Mouse (Mus musculus): ENCODE results near the gene Ndufb7. TPM values are rescaled to one million over a fixed set of nuclear protein-coding genes. Genes with fewer than 3 reads are reported as not detected.
"Not testable (repeated sequence)": the region's sequence is repeated elsewhere in the genome, so short reads cannot be mapped to it uniquely, and the experiment has no call there.

Gene Ndufb7
- polyA plus RNA-seq, 2 experiments = 237 to 313 TPM

DNA sequence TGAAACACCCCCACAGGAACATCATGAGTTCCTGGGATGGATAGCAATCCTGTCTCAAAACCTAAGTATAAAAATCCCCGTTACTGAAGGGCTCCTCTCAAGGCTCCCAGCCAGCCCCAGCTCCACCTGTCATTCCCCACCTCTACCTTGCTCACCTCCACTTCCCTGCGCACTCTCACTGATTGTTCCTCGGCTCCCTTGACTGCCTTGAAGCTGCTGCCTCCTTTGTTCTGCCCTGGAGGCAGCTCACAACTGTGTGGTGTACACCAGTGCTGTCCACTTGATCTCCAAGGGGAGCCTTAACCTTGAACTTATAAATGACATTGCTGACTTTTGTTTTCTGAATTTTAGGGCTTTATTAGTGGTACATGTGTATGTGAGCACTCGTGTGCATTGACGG, 1.7 kb downstream of the Ndufb7 start:
- DNase-seq (ENCODE audit: low spot score) = no peak
- 68% methylated on average over 5 of the region's 5 CpGs for WGBS
- H3K27me3 ChIP-seq (ENCODE audit: control insufficient read depth, insufficient read depth, low read length) = no peaks in the 10 kb centered on the region
- TF ChIP-seq POLR2A (IDR thresholded peaks at IDR 0.05; ENCODE audit: borderline replicate concordance, extremely low read depth, insufficient read depth, insufficient read length) = no peak
- H3K9ac ChIP-seq (ENCODE audit: low read depth, low read length, severe bottlenecking) = 0 out of 2 replicates have a peak overlapping the region, but pooled peaks have one; percentile 12
- peaks cover 38% of the 10 kb centered on the region for H3K36me3 ChIP-seq (ENCODE audit: control insufficient read depth, insufficient read depth, low read length)
- H3K9me3 ChIP-seq (ENCODE audit: control insufficient read depth, low read length) = no peaks in the 10 kb centered on the region
- H3K4me3 ChIP-seq (replicated peaks; ENCODE audit: low read length) = no peak overlapping the region
- H3K27ac ChIP-seq (replicated peaks; ENCODE audit: low read depth, low read length) = no peak overlapping the region
- peaks cover 9% of the 10 kb centered on the region for H3K4me1 ChIP-seq (ENCODE audit: control insufficient read depth, insufficient read depth, low read length)
- H3K4me2 ChIP-seq (replicated peaks; ENCODE audit: low read depth, low read length, severe bottlenecking) = no peak overlapping the region; the same call in 1 of the 2 replicates
- ATAC-seq (ENCODE audit: low FRiP score, low read depth) = no peak

DNA sequence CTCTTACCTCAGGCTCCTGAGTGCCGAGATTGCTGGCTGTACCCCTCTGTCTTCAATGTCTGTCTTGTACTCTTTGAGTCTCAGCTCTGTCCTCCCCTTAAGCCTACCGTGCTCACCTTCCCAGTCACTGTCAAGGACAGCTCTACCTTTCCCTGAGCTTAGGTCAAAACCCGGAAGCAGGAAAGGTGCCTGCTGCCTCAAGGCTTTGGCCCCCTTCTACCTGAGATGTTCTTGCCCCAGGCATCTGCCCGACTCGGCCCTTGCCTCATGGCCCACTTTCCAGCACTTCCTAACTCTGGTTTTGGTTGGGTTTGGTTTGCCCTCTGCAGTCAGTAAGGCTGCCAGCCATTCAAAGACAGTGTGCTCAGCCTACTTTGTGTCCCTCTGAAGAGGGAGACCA, 2.3 kb downstream of the Ndufb7 start:
- ATAC-seq (ENCODE audit: low FRiP score, low read depth) (no peak), DNase-seq (ENCODE audit: low spot score) (no peak)
- Histone ChIP-seq H3K4me2 (replicated peaks; ENCODE audit: low read depth, low read length, severe bottlenecking) (no peak overlapping the region), H3K4me3 (replicated peaks; ENCODE audit: low read length) (no peak overlapping the region), H3K27me3 (ENCODE audit: control insufficient read depth, insufficient read depth, low read length) (no peaks in the 10 kb centered on the region), H3K9me3 (ENCODE audit: control insufficient read depth, low read length) (no peaks in the 10 kb centered on the region), H3K9ac (ENCODE audit: low read depth, low read length, severe bottlenecking) (no peak overlapping the region), H3K27ac (replicated peaks; ENCODE audit: low read depth, low read length) (no peak overlapping the region), H3K36me3 (ENCODE audit: control insufficient read depth, insufficient read depth, low read length) (peaks cover 44% of the 10 kb centered on the region), H3K4me1 (ENCODE audit: control insufficient read depth, insufficient read depth, low read length) (peaks cover 9% of the 10 kb centered on the region)
- no peak for TF ChIP-seq POLR2A (IDR thresholded peaks at IDR 0.05; ENCODE audit: borderline replicate concordance, extremely low read depth, insufficient read depth, insufficient read length)
- WGBS = 75% methylated on average over 5 of the region's 5 CpGs

DNA sequence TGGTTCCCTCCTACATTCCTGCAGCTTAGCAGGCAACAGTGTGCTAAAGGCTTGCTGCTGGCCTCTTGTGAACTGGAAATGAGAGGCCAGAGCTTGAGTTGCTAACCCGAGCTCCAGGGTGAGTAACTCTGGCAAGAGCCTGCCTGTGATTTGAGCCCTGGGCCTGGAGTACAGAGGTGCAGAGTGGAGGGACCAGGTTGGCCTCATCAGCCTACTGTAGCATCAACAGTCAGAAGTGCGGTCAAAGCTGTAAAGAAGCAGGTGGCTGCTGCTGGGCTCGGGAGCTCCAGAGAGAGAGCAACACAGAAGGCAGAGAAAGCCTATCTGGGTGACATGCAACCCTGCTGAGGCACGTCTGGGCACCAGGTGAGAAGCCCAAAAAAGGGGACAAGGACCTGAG, 2.7 kb downstream of the Ndufb7 start:
- 73% methylated on average over 4 of the region's 4 CpGs for WGBS
- no peak for TF ChIP-seq POLR2A (IDR thresholded peaks at IDR 0.05; ENCODE audit: borderline replicate concordance, extremely low read depth, insufficient read depth, insufficient read length)
- peaks cover 48% of the 10 kb centered on the region for H3K36me3 ChIP-seq (ENCODE audit: control insufficient read depth, insufficient read depth, low read length)

DNA sequence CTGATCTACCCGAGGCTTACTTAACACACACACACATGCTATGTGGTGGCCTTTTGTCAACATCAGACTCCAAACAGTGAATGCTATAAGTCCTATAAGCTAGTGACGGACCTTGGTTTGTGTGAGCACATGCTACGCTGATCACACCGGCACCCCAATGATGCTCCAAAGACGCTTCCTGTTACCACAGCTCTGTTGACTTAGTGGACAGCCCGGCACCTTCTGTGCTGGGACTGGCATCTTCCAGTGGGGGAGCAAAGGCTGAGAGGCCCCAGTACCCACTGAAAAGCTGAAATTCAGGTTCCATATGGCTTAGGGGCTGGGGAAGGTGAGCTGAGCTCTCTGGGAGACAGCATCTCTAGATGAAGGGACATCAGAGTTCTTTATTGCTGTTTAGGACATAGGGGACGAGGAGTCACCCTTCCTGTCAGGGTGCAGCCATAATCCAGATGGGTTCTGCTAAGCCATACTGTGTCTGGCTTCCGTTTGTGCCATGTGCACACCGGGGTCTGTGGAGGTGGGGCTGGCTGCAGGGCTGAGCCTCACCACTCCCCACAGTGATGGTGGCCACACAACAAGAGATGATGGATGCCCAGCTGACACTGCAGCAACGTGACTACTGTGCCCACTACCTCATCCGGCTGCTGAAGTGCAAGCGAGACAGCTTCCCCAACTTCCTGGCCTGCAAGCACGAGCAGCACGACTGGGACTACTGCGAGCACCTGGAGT, 4.0 kb downstream of the Ndufb7 start:
- TF ChIP-seq POLR2A (IDR thresholded peaks at IDR 0.05; ENCODE audit: borderline replicate concordance, extremely low read depth, insufficient read depth, insufficient read length) = no peak
- Histone ChIP-seq H3K9me3 (ENCODE audit: control insufficient read depth, low read length) (no peaks in the 10 kb centered on the region), H3K4me1 (ENCODE audit: control insufficient read depth, insufficient read depth, low read length) (peaks cover 12% of the 10 kb centered on the region), H3K27ac (replicated peaks; ENCODE audit: low read depth, low read length) (no peak overlapping the region), H3K36me3 (ENCODE audit: control insufficient read depth, insufficient read depth, low read length) (peaks cover 49% of the 10 kb centered on the region), H3K27me3 (ENCODE audit: control insufficient read depth, insufficient read depth, low read length) (no peaks in the 10 kb centered on the region), H3K9ac (ENCODE audit: low read depth, low read length, severe bottlenecking) (no peak overlapping the region), H3K4me3 (replicated peaks; ENCODE audit: low read length) (no peak overlapping the region), H3K4me2 (replicated peaks; ENCODE audit: low read depth, low read length, severe bottlenecking) (no peak overlapping the region)
- DNase-seq (ENCODE audit: low spot score) = no peak
- WGBS = 83% methylated on average over 15 of the region's 15 CpGs
- no peak for ATAC-seq (ENCODE audit: low FRiP score, low read depth)

More for the DNA sequence above, 2.7 kb downstream of the Ndufb7 start:
- H3K9ac ChIP-seq (ENCODE audit: low read depth, low read length, severe bottlenecking) = no peak overlapping the region
- no peak overlapping the region for H3K4me2 ChIP-seq (replicated peaks; ENCODE audit: low read depth, low read length, severe bottlenecking)
- no peak overlapping the region for H3K4me3 ChIP-seq (replicated peaks; ENCODE audit: low read length)
- ATAC-seq (ENCODE audit: low FRiP score, low read depth) (no peak), DNase-seq (ENCODE audit: low spot score) (no peak)
- H3K9me3 ChIP-seq (ENCODE audit: control insufficient read depth, low read length) = no peaks in the 10 kb centered on the region
- H3K4me1 ChIP-seq (ENCODE audit: control insufficient read depth, insufficient read depth, low read length) = peaks cover 9% of the 10 kb centered on the region
- H3K27ac ChIP-seq (replicated peaks; ENCODE audit: low read depth, low read length) = no peak overlapping the region
- H3K27me3 ChIP-seq (ENCODE audit: control insufficient read depth, insufficient read depth, low read length) = no peaks in the 10 kb centered on the region

DNA sequence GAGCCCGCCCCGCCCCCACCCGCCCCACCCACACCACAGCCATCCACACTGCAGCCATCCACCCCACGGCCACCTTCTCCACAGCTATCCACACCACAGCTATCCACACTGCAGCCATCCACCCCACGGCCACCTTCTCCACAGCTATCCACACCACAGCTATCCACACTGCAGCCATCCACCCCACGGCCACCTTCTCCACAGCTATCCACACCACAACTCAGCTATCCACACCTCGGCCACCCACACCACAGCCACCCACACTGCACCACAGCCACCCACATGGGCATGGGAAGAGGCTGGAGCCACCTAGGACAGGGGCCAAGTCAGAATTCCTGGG, 4.5 kb downstream of the Ndufb7 start:
- H3K4me1 ChIP-seq (ENCODE audit: control insufficient read depth, insufficient read depth, low read length) = peaks cover 16% of the 10 kb centered on the region
- not testable (repeated sequence) for H3K27me3 ChIP-seq (ENCODE audit: control insufficient read depth, insufficient read depth, low read length); H3K4me3 ChIP-seq (replicated peaks; ENCODE audit: low read length); H3K9me3 ChIP-seq (ENCODE audit: control insufficient read depth, low read length); H3K4me2 ChIP-seq (replicated peaks; ENCODE audit: low read depth, low read length, severe bottlenecking); H3K9ac ChIP-seq (ENCODE audit: low read depth, low read length, severe bottlenecking); ATAC-seq (ENCODE audit: low FRiP score, low read depth); H3K27ac ChIP-seq (replicated peaks; ENCODE audit: low read depth, low read length); DNase-seq (ENCODE audit: low spot score)
- peaks cover 49% of the 10 kb centered on the region for H3K36me3 ChIP-seq (ENCODE audit: control insufficient read depth, insufficient read depth, low read length)
- 96% methylated on average over 4 of the region's 7 CpGs for WGBS
